Mouse (Mus musculus): Measurements from ENCODE around the gene Ppp5c.

The Ppp5c gene

GRCm38 (mm10) chr7:17011909-17012590, 15.7 kb downstream of the Ppp5c start:
- DNase-seq: no peak

GRCm38 (mm10) chr7:17010010-17010347, 17.7 kb downstream of the Ppp5c start:
- DNase-seq: no peak

- no peak for DNase-seq
Measured at GRCm38 (mm10) chr7:17009326-17010009, 18.3 kb downstream of the Ppp5c start.

GRCm38 (mm10) chr7:17007300-17007699, 20.4 kb downstream of the Ppp5c start:
- peak; percentile 61 to 70 for DNase-seq

GRCm38 (mm10) chr7:17004716-17005115, 23.0 kb downstream of the Ppp5c start:
- peak; percentile 57 to 74 for DNase-seq

- peak; percentile 60 to 84 for DNase-seq
Measured at GRCm38 (mm10) chr7:17003230-17003960, 24.3 kb downstream of the Ppp5c start.

GRCm38 (mm10) chr7:17002375-17003195, 25.1 kb downstream of the Ppp5c start:
- peak; percentile 87 to 90 for DNase-seq

GRCm38 (mm10) chr7:16999650-17000049, 28.1 kb downstream of the Ppp5c start:
- DNase-seq: peak; percentile 85 to 93

- no peak for DNase-seq
Measured at GRCm38 (mm10) chr7:16999233-16999632, 28.5 kb downstream of the Ppp5c start.

GRCm38 (mm10) chr7:16995345-16995744, 32.4 kb downstream of the Ppp5c start:
- no peak for DNase-seq

- no peak for DNase-seq
Measured at GRCm38 (mm10) chr7:16994400-16994799, 33.3 kb downstream of the Ppp5c start.

GRCm38 (mm10) chr7:16993651-16994399, 33.9 kb downstream of the Ppp5c start:
- DNase-seq: peak; percentile 64 to 73

- no peak for DNase-seq
Measured at GRCm38 (mm10) chr7:16992451-16992807, 35.3 kb downstream of the Ppp5c start, which contains the start of gene Ccdc8. Ccdc8 (plus strand) TSS chr7:16992708.

- no peak for DNase-seq
Measured at GRCm38 (mm10) chr7:16991681-16992450, 35.9 kb downstream of the Ppp5c start.

GRCm38 (mm10) chr7:16990006-16990744, 37.5 kb downstream of the Ppp5c start:
- DNase-seq: peak in 1 of 2 experiments; percentile 11

- peak; percentile 37 to 54 for DNase-seq
Measured at GRCm38 (mm10) chr7:16988405-16988804, 39.3 kb downstream of the Ppp5c start.

GRCm38 (mm10) chr7:16987541-16988149, 40.1 kb downstream of the Ppp5c start:
- no peak for DNase-seq

GRCm38 (mm10) chr7:16982859-16983568, 44.7 kb downstream of the Ppp5c start, which contains the start of gene Gm42372:
Gm42372 (plus strand) TSS chr7:16983086.
- DNase-seq: peak in 1 of 2 experiments; percentile 42

- DNase-seq: peak; percentile 23 to 60
Measured at GRCm38 (mm10) chr7:16980348-16980747, 47.4 kb downstream of the Ppp5c start.

Data from kidney, postnatal 36 days (tissue).